Mouse (Mus musculus): ENCODE measurements at regions not wholly inside any gene's neighbourhood (a gene's known extent, or its start where the extent isn't known, plus 50 kb on each side); places are given as distances from the start of the nearest gene placed in this dataset.

DNA sequence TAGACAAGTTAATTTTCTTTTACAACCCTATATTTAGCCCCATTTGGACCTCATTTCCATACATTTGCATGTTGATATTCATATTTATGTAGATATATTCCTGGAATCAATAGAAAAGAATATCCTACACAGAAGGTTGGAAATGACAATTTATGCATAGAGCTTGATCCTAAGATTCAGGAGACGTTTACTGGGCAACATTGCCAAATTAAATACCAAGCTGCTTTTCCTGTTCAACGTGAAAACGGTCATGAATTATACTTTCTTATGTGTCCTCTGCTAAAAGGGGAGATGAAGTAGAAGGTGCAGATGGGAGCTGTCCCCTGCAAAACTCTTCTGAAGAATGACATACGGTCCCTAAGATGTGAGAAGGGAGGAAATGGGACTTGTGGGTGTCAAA lies 2888.9 kb upstream of the Lrrc6 start:
- peak in 1 of 2 experiments; percentile 11 for DNase-seq (ENCODE audit: low spot score in 2 of 2)

DNA sequence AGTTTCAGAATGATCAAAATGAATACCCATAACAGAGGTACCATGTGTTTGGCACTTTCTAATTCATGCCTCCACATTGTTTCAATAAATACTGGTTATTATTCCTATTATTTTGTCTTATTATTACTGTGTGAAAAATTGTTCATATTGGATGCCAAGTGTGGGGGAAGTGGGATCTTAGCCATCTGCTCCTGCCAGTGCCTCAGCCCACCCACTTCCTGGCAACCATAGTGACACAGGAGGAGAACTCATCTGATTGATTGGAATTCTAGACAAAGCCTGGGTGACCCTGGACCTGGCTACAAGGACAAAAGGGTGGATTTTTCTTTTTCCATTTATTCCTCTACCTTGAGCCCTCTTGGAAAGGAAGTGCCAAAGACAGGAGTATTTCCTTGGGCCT lies 2886.8 kb upstream of the Lrrc6 start:
- DNase-seq (ENCODE audit: low spot score in 2 of 2): peak in 1 of 2 experiments; percentile 7

DNA sequence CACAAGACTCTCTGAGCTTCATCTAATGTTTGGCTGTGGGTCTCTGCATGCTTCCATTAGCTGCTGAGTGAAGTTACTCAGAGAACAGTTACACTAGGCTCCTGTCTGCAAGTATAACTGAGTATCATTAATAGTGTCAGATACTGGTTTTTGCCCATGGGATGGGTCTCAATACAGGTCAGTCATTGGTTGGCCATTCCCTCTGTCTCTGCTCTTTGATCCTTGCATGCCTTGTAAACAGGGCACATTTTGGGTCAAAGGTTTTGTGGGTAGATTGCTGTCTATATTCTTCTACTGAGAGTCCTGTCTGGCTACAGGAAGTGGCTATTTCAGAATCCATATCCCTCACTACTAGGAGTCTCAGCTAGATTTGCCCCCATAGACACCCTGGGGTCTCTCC lies 2864.7 kb upstream of the Lrrc6 start:
- no peak for DNase-seq (ENCODE audit: low spot score in 2 of 2)

DNA sequence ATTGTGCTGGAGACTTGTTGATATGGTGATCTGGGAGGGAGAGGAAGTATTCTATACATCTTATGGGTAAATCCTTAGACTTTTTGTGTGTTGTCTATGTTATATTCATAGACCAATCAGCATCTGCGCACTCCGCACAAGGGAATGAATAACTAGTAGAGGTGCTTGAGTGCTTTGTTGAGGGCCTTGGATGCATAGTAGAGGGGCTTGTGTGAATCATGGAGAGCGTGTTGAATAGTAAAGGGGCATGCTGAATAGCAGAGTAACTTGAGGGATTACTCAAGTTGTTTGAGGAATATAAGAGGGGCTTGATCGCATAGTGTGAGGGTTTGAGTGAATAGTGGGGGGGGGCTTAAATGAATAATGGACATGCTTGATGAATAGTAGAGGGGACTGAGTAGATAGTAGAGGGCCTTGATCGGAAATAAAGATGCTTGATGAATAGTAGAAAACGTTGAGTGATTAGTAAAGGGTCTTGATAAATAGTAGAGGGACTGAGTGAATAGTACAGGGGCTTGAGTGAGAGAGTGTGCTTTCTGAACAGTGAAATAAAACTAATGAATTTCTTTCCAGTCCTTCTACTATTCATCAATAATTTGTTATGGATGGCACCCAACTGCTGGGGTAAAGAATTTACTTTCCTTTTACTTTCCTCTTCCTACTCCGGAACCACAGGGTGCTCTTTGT lies 2849.5 kb upstream of the Lrrc6 start:
- DNase-seq (ENCODE audit: low spot score in 2 of 2): no peak

DNA sequence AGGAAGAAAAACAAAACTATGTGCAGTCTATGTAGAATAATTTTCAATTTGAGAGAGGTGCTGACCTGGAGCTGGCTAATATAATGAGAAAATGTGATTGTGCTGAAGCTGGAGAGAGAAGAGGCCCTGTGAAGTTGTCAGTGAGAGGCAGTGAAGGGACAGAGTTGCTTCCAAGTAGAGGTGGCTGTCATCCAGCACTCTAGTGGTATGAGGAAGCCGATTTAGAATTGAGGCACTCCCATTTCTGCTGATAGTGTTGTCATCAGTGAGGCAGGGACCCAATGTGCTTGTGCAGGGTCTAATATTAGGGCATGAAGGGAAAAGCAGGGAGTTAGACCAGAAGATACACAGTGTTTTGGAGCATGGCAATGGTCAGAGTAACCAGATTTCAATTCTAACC lies 2845.4 kb upstream of the Lrrc6 start:
- no peak for DNase-seq (ENCODE audit: low spot score in 2 of 2)

DNA sequence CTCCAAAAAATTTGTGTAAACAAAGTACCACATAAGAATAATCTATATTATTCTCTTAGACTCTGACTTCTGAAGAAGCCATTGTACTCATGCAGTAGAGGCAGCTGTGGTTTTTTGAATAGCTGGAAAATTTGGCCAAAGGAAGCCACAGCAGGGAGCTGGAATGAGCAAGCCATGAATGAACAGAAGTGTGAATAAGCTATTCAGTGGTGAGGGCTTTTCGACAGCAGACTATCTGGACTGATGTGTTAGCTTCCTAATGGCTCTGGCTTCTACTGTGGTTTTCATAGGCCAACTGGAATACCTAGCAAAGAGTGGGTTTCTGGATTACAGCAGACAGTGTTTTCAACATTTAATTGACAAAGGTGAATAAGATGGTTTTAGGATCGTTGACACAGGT lies 2842.0 kb upstream of the Lrrc6 start:
- DNase-seq (ENCODE audit: low spot score in 2 of 2): no peak

DNA sequence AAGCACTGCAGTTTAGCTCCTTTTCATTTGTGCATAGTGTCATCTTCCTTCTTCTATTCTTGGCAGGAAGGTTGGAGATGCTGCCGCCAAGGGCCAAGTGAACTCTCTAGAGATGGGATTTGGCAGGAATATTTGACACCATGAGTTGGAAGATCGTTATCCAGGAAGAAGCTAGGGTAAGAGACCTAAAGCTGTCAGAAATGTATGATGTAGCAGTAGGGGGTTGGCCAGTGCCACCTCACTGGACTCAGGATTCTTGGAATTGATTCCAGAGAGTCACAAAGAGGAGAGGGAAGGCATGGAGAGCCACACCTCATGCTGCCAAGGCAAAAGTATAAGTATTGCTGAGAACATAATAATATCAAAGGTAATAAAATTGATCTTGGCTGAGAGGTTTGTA lies 2835.8 kb upstream of the Lrrc6 start:
- no peak for DNase-seq (ENCODE audit: low spot score in 2 of 2)

DNA sequence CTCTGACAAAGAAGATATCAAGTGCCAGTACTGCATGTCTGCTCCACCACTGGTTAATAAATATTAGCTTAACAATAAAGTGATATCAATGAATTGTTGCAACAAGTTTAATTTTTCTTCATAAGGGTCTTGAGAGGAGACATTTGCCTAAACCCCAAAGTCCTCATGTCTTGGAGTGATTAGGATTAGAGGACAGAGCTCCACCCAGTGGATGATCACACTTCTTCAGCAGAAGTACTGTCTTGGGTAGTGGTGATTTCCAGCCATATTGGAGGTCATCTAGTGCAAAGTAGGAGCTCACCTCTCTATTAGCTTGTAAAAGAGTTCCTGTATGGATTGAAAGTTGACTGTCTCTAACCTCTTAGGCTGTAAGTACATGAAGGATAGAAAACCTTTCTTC lies 2825.8 kb upstream of the Lrrc6 start:
- peak; percentile 1 to 4 for DNase-seq (ENCODE audit: low spot score in 2 of 2)

DNA sequence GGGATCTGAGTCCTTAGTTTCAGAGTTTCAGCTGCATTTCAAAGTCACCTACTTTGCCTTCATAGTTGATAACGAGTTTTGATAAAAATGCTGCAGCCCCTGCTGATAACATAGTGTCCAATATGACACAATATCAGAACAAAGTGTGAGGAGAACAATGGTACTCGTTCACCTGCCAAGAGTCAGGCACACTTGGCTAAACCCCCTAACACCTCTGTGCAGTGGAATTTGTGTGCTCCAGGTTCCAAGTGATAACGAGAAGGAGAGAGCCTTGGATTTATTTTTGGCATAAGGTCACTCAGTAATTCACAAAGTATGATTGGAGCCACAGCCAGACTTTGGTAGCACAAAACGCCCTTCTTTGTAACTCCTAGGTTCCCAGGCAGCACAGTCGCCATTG lies 2802.4 kb upstream of the Lrrc6 start:
- DNase-seq (ENCODE audit: low spot score in 2 of 2): no peak

DNA sequence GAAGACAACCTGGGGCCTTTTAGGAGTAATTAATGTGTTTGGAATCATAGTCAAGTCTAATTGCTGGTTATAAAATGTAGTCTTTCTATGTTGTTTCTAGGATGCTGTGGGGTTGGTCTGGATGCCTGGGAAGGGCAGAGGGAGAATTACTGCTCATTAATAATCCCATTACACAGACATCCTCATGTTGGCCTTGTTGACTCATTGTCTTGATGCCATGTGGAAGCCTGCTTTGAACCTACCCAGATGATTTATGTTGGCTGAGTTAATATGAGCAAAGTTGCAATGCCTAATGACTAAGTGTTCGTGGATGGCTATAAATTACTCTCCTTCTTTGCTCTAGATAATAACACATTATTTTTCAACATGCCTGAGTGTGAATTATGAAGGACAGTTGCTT lies 2790.6 kb upstream of the Lrrc6 start:
- no peak for DNase-seq (ENCODE audit: low spot score in 2 of 2)

DNA sequence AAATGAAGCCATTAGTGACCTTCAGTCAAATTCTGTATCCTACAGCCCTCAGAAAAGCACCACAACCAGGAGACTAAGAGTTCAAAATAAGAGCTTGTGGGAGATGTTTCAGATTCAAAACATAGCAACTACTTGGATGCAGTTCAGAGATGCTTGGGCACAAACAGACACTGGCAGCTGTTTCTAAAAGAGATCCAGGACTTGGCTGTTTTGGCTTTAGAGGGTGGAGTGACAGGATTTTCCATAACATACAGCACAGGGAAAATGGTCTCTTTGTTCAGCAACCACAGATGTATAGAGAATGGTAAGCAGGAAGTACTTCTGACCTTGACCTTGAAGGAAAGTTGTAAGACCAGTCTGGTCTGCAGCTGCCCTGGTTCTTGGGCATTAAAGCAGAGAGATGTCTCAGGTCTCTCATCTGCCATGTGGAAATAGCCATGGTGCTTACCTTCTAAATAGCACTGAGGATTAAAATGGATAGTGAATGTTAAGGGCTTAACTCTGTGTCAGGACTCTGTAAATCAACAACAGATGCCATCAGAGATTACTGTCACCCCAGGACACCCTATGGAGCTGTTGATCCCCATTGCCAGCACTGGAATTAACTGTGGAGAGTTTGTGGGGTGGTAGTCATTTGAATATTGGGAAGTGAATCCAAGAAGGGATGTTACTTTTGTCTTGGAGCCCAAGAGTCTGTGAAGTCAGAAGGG lies 2775.0 kb upstream of the Lrrc6 start:
- peak in 1 of 2 experiments; percentile 20 for DNase-seq (ENCODE audit: low spot score in 2 of 2)

DNA sequence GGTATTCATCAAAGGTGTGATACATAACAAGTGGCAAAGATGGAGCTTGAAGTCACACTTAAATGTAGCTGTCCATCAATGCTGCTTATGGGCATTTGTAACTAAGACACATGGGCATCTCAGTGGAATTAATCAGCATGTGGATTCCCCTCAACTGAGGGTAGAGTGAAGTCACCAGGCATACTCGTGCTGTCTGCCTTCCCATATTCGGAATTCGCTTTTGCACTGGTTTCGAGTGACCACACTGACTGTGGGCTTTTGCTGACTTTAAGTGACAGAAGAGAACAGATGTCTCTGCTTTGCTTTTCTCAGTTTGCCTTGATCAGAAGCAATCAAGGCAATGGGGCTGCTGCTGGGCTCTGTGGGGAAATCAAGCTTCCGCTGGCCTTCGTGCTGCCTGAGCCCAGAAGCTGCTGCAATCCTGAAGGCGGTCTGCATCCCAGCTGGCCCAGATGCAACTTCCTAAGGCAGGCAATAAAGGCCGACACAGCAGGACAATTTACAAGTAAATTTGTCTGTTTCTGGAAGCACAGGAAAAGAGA lies 2773.6 kb upstream of the Lrrc6 start:
- DNase-seq (ENCODE audit: low spot score in 2 of 2): peak; percentile 11 to 34

DNA sequence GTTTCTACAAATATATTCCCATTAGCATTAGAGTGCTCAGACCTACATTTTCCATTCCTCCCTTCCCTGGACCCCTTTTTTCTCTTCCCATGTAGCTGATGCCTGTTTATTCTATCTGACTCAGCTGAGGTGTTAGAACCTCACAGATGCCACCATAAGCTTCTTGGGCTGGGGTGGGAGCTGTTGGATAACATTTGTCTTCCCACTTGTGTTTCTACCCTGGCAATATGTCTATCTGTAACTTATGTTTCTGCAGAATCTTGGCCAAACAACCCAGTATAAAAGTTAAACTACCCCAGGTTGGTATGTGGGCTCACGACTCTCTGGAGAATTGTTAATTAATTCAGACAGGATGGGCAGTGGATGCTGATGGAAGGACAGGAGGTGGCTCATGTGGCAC lies 2772.8 kb upstream of the Lrrc6 start:
- peak; percentile 6 to 22 for DNase-seq (ENCODE audit: low spot score in 2 of 2)

DNA sequence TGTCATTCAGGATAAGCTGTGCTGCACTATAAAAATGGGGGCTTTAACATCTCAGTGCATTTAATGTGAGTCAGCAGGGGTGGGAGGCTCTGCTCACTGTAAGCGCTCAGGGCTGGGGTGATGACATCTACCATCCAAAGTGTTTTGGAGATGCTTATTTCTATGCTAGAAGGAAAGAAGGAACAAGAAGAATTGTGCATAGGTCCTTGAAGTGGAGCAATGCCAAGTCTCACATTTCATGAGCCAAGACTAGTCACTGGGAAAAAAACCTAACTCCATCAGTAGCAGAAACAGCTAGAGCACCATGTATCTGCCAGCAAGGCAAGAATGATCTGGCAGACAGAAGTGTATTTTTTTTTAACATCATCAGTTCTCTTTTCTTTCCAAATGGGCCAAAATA lies 2761.2 kb upstream of the Lrrc6 start:
- DNase-seq (ENCODE audit: low spot score in 2 of 2): peak; percentile 47 to 57

DNA sequence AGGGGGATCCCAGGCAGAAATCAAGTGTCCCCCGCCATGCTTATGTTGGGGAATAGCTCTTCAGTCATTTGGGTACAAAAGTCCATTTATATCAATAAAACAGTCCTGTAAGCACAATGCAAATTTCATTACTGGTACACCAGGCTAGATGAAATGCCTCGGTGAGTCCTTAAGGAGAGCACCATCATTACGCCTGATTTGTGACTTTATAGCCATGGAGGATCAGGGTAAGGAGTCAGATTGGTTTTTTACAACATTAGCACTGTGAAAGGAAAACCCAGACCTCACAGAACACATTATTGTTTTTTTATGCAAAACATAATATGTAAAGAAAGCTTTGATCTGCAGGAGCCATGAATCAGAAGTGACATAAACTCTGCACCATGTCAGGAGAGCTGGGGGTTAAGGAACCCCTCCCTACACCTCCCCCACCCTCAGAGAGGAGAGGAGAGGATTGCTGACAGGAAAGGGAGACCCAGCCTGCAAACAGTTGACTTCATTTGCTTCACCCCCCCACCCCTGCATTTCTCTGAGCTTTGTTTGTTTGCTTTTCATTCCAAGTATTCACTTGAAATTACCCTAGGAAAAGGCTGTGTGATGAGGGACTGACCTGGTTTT lies 2756.6 kb upstream of the Lrrc6 start:
- DNase-seq (ENCODE audit: low spot score in 2 of 2): no peak

DNA sequence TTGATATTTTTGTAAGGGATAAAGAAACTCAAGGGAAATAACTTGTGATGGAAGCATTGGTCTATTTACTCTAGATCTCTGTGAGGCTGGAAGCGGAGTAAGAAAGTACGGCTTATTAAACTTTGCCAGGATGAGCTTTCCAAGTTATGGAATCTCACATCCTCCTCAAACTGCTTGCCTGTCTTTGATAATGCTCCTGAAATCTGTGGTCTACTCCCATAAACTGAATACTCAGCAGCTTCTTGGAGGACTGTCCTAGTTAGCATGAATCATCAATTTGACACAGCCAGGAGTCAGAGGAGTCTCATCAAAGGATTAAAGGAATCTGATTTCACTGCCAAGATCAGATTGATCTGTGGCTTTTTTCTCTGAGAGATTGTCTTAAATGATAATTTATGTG lies 2753.0 kb upstream of the Lrrc6 start:
- DNase-seq (ENCODE audit: low spot score in 2 of 2): no peak

DNA sequence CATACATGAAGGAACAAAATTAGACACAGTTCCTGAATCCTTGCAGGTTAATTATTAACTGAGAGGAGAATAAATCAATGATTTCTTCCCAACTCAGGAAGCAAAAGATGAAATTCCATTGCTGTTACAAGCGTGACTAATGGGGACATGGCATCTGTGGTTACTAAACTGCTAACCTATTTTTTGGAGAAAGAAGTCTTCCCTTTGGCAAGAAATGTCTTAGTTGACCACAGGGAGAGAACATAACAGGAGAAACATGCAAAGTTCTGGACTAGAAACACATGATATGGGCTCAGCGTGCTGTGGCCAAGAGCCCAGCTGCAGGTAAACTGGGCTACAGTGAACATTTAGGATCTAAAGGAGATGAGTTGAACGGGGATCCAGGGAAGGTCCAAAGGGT lies 2751.4 kb upstream of the Lrrc6 start:
- no peak for DNase-seq (ENCODE audit: low spot score in 2 of 2)

DNA sequence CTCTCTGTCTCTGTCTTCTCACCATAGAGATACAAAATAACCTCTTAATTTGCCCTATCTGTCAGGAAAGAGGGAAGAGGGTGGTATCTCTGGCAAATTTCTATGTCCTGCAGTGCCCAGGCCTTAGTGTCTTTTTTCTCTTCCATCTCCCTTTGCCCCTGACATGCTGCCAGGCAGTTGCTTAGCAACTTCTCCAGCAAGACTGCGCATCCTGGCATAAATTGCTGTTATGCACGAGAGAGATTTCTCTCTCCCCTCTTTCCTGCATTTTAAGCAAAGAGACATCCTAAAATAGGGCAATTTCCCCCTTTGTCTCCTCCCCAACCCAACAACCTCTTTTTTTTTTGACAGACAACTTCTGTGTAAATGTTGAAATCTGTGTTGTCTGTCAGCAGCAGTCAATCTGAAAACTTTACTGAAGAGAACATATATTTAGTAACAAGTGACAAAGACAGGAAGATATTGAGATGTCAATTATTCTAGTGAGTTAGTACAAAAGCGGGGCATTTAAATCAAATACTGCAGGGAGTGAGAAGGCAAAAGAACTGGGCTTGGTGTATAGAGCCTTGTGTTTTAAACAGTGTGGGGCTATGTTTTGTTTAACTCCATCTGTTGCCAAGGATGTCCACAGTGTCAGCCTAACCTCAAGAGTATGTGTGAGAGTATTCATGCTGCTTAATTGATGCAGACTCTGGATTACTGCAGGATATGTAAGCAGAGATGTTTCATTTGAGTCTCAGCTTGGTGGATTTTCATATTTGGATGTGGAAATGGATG lies 2745.7 kb upstream of the Lrrc6 start:
- peak; percentile 24 to 47 for DNase-seq (ENCODE audit: low spot score in 2 of 2)

DNA sequence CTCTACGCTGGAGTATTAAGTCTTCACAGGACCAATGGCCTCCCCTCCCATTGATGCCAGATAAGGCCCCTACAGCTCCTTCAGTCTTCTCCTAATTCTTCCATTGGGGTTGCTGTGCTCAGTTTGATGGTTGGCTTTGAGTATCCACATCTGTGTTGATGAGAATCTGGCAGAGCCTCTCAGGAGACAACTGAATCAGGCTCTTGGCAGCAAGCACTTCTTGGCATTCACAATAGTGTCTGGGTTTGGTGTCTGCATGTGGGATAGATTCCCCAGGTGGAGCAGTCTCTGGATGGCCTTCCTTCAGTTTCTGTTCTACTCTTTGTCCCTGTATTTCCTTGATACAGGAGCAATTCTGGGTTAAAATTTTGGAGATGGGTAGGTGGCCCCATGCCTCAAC lies 2734.6 kb upstream of the Lrrc6 start:
- DNase-seq (ENCODE audit: low spot score in 2 of 2): peak in 1 of 2 experiments; percentile 9

DNA sequence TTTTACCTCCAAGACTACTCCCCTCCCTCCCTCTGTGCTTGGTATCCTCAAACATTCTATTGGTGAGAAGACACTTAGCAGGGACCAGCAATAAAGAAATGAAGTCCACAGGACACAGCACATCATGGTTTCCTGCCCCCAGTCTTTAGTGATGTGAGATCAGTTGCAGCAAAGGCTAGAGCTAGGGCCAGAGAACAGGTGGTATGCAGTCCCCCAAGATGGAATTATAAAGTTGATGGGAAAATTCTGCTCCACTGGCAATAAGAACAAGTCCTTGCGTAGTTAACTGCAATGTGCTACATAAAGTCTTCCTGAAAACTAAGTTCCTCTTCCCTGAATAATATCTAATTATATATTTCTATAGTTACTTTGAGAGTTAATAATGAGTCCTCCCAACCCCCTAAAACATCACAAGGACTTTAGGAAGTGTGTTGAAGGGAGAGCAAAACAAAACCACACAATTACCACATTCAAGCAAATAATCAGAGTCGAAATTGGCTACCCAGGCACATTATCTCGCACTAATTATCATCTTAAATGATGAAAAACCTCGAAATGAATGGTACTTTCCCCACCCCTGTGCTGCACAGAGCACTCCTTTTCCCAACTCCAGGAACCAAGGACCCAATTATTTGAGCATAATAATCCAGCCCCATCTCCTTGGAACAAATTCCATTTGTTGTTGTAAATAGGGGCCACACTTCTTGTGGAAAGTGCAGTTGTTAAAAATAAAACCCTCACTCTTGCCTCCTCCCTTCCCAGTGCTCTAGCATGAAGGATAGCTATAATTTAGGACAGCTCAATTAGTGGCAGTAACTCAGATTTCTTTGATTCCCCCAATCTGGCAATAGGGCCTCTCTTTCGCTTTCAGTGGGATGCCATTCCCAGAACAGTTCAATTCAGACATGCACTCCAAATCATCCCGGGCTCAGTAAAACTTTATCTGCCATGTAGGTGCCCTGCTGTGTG lies 2724.2 kb upstream of the Lrrc6 start:
- DNase-seq (ENCODE audit: low spot score in 2 of 2): no peak

Measured in left cerebral cortex, adult 18-20 months (tissue).